Mouse (Mus musculus): ENCODE measurements around the gene Eaf1. TPM values are rescaled to one million over a fixed set of nuclear protein-coding genes. Genes with fewer than 3 reads are reported as not detected.
A peak's percentile ranks its signal among the peaks of the same experiment; 100 is the strongest.
"Not testable (repeated sequence)": the region's sequence is repeated elsewhere in the genome, so short reads cannot be mapped to it uniquely, and the experiment has no call there.

The Eaf1 gene
- polyA plus RNA-seq (2012; rRNA removed) = 38.1 and 48.4 TPM in 2 replicates

DNA sequence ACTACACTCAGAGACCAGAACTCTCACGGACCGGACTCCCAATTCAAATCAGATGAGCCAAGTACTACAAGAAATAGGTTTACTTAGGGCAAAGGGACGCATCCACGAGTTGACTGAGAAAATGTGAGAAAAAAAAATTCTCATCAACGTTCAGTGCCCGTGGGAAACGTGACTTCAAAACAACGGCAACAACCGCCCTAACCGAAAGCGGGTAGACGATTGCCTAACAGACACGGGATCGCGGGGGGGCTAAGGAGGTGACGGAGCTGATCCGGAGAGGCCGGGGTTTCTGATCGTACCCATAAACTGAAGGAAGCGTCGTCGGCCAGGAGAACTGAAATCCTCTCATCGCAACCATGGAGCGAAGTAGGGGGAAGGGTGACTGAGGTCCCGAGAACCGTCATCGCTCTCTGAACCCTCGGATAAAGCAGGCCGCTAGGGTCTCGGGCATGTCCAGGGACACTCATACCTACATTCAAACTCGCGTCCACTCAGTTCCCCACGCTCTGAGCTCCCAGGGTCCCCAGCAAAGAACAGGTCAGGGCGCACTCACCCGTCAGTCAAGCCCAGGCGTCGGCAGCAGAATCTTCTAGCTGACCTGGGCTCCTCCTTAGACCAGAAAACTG, at the start of gene Eaf1:
TSS of gene Eaf1 (plus strand) at position 51 of the 626 bp plus-strand sequence.
- TF ChIP-seq POLR2A (IDR thresholded peaks at IDR 0.05; ENCODE audit: borderline replicate concordance, extremely low read depth, low read depth, low read length) (no peak), CTCF (IDR thresholded peaks at IDR 0.05; ENCODE audit: insufficient read depth, low read length) (no peak)
- no peak for DNase-seq
- under 1% methylated on average over 37 of the region's 37 CpGs for WGBS
- peak within 1 kb of the TSS; percentile 93 for H3K4me3 ChIP-seq (replicated peaks; ENCODE audit: extremely low read depth, low read depth, low read length)
- peaks cover 6% of the 10 kb centered on the region; the same call in 1 of the 2 replicates for H3K4me1 ChIP-seq (ENCODE audit: control insufficient read depth, insufficient read depth, low read length)

DNA sequence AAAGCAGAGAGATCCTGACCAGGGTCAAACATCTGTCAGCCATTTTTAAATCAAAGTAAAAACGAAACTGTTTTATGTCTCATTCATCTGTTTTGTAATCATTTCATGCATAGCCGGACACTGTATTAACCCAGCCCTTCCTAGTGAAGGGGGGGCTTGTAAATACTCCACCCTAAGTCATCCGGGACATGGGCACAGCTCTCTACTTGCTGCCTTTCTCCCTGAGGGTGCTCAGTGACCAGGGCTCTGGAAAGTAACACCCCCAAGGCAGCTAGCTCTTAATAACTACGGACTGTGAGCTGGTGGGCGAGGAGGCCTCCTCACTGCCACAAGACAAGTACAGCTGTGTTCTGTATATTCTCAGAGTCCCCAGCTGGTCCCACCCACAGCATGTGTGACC, 45.2 kb upstream of the Eaf1 start:
- Histone ChIP-seq H3K4me1 (ENCODE audit: control insufficient read depth, insufficient read depth, low read length) (peaks cover 3% of the 10 kb centered on the region), H3K4me3 (replicated peaks; ENCODE audit: extremely low read depth, low read depth, low read length) (no peak overlapping the region)
- no peak for TF ChIP-seq CTCF (IDR thresholded peaks at IDR 0.05; ENCODE audit: insufficient read depth, low read length)
- no peak for TF ChIP-seq POLR2A (IDR thresholded peaks at IDR 0.05; ENCODE audit: borderline replicate concordance, extremely low read depth, low read depth, low read length)
- WGBS = 44% methylated on average over 5 of the region's 5 CpGs
- DNase-seq = no peak

DNA sequence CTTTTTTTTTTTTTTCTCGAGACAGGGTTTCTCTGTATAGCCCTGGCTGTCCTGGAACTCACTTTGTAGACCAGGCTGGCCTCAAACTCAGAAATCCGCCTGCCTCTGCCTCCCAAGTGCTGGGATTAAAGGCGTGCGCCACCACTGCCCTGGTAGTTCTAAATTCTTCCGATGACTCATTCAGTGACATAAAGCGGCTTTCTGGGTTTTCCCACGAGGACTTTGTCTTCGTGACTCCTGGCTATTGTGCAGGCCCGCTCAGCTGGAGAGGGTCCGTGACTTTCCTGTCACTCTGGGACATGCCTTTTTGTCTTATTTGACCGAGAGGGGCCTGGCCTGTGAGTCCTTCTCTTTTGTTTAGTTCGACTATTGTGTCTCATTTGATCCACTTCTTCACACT, 40.3 kb upstream of the Eaf1 start:
- WGBS = 81% methylated on average over 12 of the region's 12 CpGs
- not testable (repeated sequence) for H3K4me1 ChIP-seq (ENCODE audit: control insufficient read depth, insufficient read depth, low read length)

DNA sequence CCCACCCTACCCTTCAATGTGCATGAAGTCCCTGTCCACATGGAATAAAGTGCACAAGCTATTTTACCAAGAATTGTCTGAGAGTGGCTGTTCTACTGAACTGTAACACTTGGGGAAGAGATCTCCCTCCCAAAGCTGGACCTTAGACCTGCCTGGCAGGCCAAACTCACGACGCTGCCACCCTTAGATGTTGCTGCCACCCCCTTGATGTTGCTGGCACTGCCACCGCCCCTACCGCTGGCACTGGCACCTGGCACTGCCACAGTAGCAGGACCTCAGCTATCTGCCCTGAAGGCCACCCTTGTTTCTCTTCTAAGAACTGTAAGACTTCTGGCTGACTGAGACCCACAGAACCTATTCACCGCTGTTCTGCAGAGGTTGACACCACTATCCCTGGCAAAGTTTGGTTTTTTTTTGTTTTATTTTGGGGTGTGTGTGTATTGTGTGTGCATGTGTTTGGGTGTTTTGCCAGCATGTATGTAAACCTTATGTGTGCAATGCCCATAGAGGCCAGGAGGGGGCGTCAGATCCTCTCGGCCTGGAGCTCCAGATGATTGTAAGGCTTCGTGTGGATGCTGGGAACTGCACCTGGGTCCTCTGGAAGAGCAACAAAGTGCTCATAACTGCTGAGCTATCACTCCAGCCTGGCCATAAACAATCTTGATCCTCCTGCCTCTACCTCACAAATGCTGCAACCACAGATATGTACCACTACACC, 39.2 kb upstream of the Eaf1 start:
- Histone ChIP-seq H3K4me3 (replicated peaks; ENCODE audit: extremely low read depth, low read depth, low read length) (no peak overlapping the region), H3K4me1 (ENCODE audit: control insufficient read depth, insufficient read depth, low read length) (peaks cover 2% of the 10 kb centered on the region; the same call in 1 of the 2 replicates)
- WGBS = 81% methylated on average over 8 of the region's 8 CpGs
- DNase-seq = no peak
- no peak for TF ChIP-seq CTCF (IDR thresholded peaks at IDR 0.05; ENCODE audit: insufficient read depth, low read length)

More for the DNA sequence above, 40.3 kb upstream of the Eaf1 start:
- not testable (repeated sequence) for H3K4me3 ChIP-seq (replicated peaks; ENCODE audit: extremely low read depth, low read depth, low read length); DNase-seq

DNA sequence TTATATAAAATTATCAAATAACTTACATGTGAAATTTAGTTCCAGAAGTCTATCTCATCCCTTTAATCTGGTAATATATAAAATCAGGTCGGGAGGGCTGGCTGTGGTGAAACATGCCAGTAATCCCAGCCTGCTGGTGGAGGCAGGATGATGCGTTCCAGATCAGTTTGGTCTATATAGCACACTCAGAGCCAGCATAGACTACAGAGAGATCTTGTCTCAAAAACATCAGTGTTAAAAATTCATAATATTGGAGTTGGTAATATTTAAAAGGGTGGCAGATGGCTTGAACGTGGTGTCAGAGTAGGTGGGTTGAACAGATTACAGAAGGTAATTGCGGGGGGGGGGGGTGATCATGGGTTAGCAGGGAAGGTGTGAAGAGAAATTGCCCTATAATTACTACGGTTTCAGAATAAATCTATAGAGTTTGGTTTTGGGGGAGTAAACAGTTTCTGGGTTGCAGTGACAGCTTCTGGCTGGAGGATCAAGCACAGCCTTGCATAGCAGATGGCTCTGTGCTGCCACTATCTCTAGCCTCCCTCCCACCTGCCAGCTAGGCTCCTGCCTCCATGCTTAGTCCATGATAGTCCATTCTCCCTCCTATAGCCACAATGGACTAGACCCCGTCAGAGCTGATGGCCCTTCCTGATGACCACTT, 38.0 kb upstream of the Eaf1 start:
- no peak overlapping the region for H3K4me3 ChIP-seq (replicated peaks; ENCODE audit: extremely low read depth, low read depth, low read length)
- peaks cover 2% of the 10 kb centered on the region; the same call in 1 of the 2 replicates for H3K4me1 ChIP-seq (ENCODE audit: control insufficient read depth, insufficient read depth, low read length)
- TF ChIP-seq CTCF (IDR thresholded peaks at IDR 0.05; ENCODE audit: insufficient read depth, low read length) = no peak
- TF ChIP-seq POLR2A (IDR thresholded peaks at IDR 0.05; ENCODE audit: borderline replicate concordance, extremely low read depth, low read depth, low read length) = no peak
- no peak for DNase-seq
- 78% methylated on average over 6 of the region's 6 CpGs for WGBS

DNA sequence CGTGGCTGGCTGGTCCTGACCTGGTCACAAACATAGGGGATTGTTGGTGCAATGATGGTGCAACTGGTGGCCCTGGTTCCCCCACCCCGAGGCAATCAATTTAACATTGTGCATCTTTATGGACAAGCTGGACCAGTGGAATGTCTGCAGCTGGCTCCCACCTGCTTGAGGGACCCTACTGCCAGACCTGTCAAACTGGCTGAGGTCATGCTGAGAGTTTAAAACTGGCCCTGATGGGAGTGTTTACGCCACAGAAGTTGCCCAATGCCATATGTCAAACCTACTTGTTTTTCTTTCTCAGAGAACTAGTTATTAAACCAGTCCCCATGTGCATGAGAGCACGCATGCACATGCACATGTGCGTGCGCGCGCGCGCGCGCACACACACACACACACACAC, 36.2 kb upstream of the Eaf1 start:
- 87% methylated on average over 12 of the region's 12 CpGs for WGBS
- DNase-seq = no peak
- peaks cover 2% of the 10 kb centered on the region; the same call in 1 of the 2 replicates for H3K4me1 ChIP-seq (ENCODE audit: control insufficient read depth, insufficient read depth, low read length)
- no peak for TF ChIP-seq CTCF (IDR thresholded peaks at IDR 0.05; ENCODE audit: insufficient read depth, low read length)
- TF ChIP-seq POLR2A (IDR thresholded peaks at IDR 0.05; ENCODE audit: borderline replicate concordance, extremely low read depth, low read depth, low read length) = no peak
- no peak overlapping the region for H3K4me3 ChIP-seq (replicated peaks; ENCODE audit: extremely low read depth, low read depth, low read length)

DNA sequence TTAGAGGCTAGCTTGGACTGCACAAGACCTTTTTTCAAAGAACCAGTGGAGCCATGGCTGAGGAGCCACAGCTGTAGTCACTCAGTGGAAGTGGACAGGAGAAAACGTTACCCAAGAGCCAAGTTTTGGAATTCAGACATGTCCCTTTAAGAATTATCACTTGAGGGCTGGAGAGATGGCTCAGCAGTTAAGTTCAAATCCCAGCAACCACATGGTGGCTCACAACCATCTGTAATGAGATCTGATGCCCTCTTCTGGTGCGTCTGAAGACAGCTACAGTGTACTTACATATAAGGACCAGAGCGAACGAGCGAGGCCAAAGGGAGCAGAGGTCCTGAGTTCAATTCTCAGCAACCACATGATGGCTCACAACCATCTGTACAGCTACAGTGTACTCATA, 32.0 kb upstream of the Eaf1 start:
- not testable (repeated sequence) for DNase-seq; H3K4me1 ChIP-seq (ENCODE audit: control insufficient read depth, insufficient read depth, low read length); H3K4me3 ChIP-seq (replicated peaks; ENCODE audit: extremely low read depth, low read depth, low read length)
- WGBS = 78% methylated on average over 5 of the region's 5 CpGs

DNA sequence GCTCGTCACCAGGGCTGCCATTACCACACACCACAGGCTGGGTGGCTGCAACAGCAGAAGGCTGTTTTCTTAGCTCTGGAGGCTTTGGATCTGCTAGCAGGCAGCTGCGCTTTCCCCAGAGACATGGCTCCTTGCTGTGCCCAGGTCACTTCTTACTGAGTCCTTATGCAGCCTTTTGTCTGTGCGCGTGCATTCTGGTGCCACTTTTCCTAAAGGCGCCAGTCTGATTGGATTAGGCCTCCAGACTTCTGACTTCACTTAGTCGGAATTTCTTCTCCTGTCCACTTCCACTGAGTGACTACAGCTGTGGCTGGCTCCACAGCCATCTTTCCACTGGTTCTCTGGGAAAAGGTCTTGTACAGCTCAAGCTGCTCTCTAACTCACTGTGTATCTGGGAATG, 31.3 kb upstream of the Eaf1 start:
- 78% methylated on average over 6 of the region's 6 CpGs for WGBS
- Histone ChIP-seq H3K4me3 (replicated peaks; ENCODE audit: extremely low read depth, low read depth, low read length) (no peak overlapping the region), H3K4me1 (ENCODE audit: control insufficient read depth, insufficient read depth, low read length) (no peaks in the 10 kb centered on the region)
- DNase-seq = peak; percentile 10
- TF ChIP-seq CTCF (IDR thresholded peaks at IDR 0.05; ENCODE audit: insufficient read depth, low read length) (no peak), POLR2A (IDR thresholded peaks at IDR 0.05; ENCODE audit: borderline replicate concordance, extremely low read depth, low read depth, low read length) (no peak)

DNA sequence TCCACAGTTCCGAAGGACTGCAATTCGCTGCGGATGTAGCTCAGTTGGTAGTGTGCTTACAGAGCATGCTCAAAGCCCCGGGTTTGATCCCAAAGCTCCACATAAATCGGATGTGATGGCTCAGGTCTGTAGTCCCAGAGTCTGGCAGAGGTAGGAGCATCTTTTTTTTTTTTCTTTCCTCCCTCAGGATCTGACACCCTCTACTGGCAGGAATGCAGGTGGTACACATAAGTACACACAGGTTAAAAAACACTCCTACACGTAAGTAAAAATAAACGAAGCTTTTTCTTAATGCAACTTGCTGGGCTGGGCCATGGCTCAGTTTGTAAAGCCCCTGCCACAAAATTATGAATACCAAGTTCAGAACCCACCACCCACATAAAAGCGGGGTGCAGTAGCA, 30.0 kb upstream of the Eaf1 start:
- Histone ChIP-seq H3K4me1 (ENCODE audit: control insufficient read depth, insufficient read depth, low read length) (no peaks in the 10 kb centered on the region), H3K4me3 (replicated peaks; ENCODE audit: extremely low read depth, low read depth, low read length) (no peak overlapping the region)
- DNase-seq = no peak
- no peak for TF ChIP-seq POLR2A (IDR thresholded peaks at IDR 0.05; ENCODE audit: borderline replicate concordance, extremely low read depth, low read depth, low read length)
- 54% methylated on average over 8 of the region's 8 CpGs for WGBS

DNA sequence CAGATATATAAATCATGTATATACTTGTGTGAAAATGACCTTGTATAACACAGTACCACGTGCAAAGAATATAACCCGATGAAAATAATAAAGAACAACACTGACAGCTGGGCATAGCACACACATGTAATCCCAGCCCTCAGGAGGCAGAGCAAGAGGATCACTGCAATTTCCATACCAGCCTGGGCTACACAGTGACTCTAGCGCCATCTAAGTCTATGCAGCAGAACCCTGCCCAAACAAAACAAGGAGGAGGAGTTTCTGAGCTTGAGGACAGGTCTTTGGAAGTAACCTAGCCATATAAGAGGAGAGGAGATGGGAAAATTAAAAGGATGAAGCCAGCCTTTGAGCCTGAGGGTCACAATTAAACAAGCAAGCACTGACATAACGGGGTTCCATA, 24.5 kb upstream of the Eaf1 start:
- 65% methylated on average over 4 of the region's 4 CpGs for WGBS
- TF ChIP-seq POLR2A (IDR thresholded peaks at IDR 0.05; ENCODE audit: borderline replicate concordance, extremely low read depth, low read depth, low read length) (no peak), CTCF (IDR thresholded peaks at IDR 0.05; ENCODE audit: insufficient read depth, low read length) (0 out of 2 replicates have a peak, but pooled peaks have one; percentile 10)
- H3K4me1 ChIP-seq (ENCODE audit: control insufficient read depth, insufficient read depth, low read length) = no peaks in the 10 kb centered on the region
- H3K4me3 ChIP-seq (replicated peaks; ENCODE audit: extremely low read depth, low read depth, low read length) = no peak overlapping the region
- no peak for DNase-seq
